Mouse (Mus musculus) lung, adult 2 months (tissue): ENCODE data around the gene Dlg1. TPM values are rescaled to one million over a fixed set of nuclear protein-coding genes. Genes with fewer than 3 reads are reported as not detected.
A peak's percentile ranks its signal among the peaks of the same experiment; 100 is the strongest.

Experiments
- DNase-seq: peaks from one replicate; pipeline ENCODE4 v3.0.0; 2022
- H3K4me1 ChIP-seq: fragments of 200-500 bp; 2 replicates; pipeline ENCODE4 v1.6.1; 2011; ENCODE audit warnings: low read length; ENCODE audit not compliant: control insufficient read depth, insufficient read depth
- H3K4me3 ChIP-seq: fragments of 200-500 bp; replicated peaks from 2 replicates; pipeline ENCODE3; 2011; ENCODE audit warnings: low read depth, mild to moderate bottlenecking, control low read depth, low read length; ENCODE audit errors: extremely low read depth
- CTCF ChIP-seq: fragments of 200-500 bp; IDR thresholded peaks from 2 replicates; pipeline ENCODE4 v1.5.1; 2011; ENCODE audit warnings: mild to moderate bottlenecking, low read length, control low read depth; ENCODE audit not compliant: insufficient read depth
- POLR2A ChIP-seq: fragments of 200-500 bp; IDR thresholded peaks from 2 replicates; pipeline ENCODE4 v1.6.1; 2011; ENCODE audit warnings: low read depth, mild to moderate bottlenecking, control low read depth, low read length, borderline replicate concordance; ENCODE audit errors: extremely low read depth
- WGBS: fragments of 180-500 bp; shearing (Covaris S2); methylation state at CpG from one replicate; pipeline ENCODE4 v1.1.7; 2018; 5-methylcytosine and 5-hydroxymethylcytosine counted together
- polyA plus RNA-seq: library from polyadenylated mRNA; depleted of rRNA; stranded (reverse); fragments of >200 nt; gene quantifications from 2 replicates; pipeline ENCODE4 v1.2.3, GENCODE M21; 2012

Gene Dlg1
- polyA plus RNA-seq, 1 experiment, result 22.0 TPM

DNA sequence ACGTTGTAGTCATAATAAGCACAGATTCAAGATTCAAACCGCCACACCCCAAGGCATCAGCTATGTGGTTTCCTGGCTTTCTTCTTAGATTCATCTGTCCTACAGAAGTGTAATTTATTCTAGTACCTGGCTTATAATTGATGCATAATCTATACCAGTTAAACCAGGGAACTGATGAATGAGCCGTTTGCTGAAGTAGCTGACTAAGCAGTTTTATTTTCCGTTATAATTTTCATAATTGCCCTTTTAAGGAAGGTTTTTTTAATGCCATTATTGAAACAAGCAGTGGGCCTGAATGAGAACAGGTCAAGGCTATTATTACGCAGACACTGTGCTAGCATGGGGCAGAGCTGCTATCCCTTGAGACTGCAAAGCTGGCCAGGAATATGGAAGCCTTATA lies 9.6 kb upstream of the Dlg1 start:
- DNase-seq, result no peak
- Histone ChIP-seq H3K4me3 (no peak overlapping the region), H3K4me1 (no peaks in the 10 kb centered on the region)
- 84% methylated on average over 5 of the region's 5 CpGs for WGBS
- TF ChIP-seq POLR2A, result no peak
- no peak for TF ChIP-seq CTCF

DNA sequence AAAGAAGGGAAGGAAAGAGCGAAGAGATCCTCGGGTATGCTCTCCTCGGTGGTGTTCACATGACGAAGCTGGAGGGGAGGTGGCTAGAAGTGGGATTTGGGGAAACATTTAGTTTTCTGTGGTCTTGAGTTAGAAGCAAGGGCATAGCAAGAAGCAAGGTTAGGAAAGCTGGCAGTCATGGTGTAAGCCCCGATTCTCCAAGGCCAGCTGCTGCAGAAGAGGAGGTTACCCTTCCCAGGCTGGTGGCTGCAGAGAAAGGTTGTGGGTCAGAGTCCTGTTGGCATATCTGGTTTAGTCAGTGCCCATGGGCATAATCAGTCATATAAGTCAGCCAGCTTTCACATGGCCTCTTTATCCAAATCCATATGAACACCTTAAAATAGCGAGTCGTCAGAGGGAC lies 9.2 kb upstream of the Dlg1 start:
- no peak overlapping the region for H3K4me3 ChIP-seq
- TF ChIP-seq POLR2A (no peak), CTCF (no peak)

DNA sequence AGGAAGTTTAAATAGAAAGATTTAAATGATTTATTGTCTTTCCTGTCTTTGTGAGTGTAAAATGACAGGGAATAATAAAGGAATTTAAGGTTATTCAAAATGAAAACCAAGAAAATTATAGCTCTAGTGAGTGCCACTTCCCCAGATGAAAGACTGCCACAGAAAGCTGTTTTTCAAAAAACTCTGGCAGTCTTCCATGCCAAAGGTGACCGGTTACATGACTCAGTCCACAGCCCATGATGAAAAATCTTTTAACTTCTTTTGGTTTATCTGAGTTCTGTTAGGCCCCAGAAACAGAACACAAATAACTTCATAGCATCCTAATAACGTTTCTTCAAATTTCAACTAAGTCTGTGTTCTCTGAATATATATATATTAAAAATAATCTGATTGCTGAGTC lies 7.7 kb upstream of the Dlg1 start:
- no peak for DNase-seq
- no peak for TF ChIP-seq POLR2A
- TF ChIP-seq CTCF, result no peak
- WGBS, result 62% methylated on average over 2 of the region's 2 CpGs
- no peaks in the 10 kb centered on the region for H3K4me1 ChIP-seq
- H3K4me3 ChIP-seq, result no peak overlapping the region

More for the DNA sequence above, 9.2 kb upstream of the Dlg1 start:
- 87% methylated on average over 7 of the region's 7 CpGs for WGBS
- no peaks in the 10 kb centered on the region for H3K4me1 ChIP-seq
- DNase-seq, result no peak

DNA sequence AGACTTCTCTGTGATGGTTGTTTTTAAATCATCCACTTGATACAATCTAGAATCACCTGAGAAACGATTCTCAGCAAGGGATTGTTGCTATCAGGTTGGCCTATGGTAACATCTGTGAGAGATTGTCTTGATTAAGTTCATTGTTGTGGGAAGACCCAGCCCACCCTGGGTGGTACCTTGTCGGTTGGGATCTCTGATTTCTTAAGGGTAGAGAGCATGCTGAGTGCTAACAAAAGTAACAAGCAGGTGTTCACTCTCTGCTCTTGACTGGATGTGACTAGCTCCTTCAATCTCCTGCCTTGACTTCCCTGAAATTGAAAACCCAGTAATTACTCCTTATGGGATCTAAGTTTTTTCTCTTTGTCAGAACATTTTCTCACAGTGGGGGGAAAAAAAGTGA lies 5.7 kb upstream of the Dlg1 start:
- no peak overlapping the region for H3K4me3 ChIP-seq
- no peak for TF ChIP-seq CTCF
- no peak for TF ChIP-seq POLR2A
- 20% methylated on average over 2 of the region's 2 CpGs for WGBS

DNA sequence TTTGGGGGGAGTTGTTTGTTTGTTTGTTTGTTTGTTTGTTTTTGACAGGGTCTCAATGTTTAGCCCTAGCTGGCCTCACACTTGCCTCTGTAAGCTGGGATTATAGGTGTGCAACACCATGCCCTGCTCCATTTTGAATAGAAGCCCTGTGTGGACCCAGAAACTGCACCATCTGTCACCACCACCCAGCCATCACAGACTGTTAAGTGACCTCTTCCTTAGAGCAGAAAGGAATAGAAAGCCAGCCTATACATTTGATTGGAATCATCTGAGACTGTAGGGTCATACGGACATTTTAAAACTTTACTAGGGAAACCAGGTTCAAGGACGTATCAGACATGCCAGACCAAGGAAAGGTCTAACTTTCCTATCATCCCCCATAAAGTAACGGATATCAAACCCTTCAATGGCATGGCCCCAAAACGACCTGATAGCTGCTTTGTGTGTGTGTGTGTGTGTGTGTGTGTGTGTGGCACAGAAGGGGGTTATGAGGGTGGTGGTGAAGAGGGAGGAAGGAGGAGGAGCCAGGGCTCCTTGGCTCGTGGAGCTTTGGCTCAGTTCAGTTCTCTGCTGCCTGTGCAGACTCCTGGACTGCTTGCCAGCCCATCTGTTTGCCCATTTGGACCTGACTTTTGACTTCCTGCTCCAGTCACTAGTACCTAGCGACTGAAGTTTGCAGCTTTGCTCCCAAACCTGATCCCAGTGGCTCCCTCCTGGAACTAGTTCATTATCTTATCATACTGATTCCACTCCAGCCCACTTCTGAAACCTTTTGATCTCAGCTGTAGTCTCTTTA lies 4.5 kb upstream of the Dlg1 start:
- no peak for DNase-seq
- TF ChIP-seq POLR2A (no peak), CTCF (no peak)
- Histone ChIP-seq H3K4me1 (no peaks in the 10 kb centered on the region), H3K4me3 (no peak overlapping the region)
- WGBS, result 52% methylated on average over 6 of the region's 6 CpGs

More for the DNA sequence above, 5.7 kb upstream of the Dlg1 start:
- no peaks in the 10 kb centered on the region for H3K4me1 ChIP-seq
- DNase-seq, result no peak

DNA sequence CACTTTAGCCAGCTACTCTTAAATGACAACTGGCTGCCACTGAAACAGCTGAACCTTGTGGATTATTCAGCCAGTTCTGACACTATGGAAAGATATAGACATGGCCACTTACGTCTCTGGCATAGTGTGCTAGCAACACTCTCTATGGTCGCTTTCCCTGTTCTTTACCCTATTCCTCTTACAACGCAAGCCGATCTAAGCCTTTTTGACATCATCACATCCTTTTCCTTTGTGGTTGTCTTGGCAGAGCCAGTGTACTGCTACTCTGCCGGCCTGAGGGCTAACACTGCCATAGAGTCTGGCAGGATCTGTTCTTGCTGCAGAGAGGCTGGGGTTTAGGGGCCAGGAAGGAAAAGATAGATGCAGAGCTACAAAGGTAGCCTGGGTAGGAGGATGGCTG lies 3.8 kb upstream of the Dlg1 start:
- TF ChIP-seq CTCF (no peak), POLR2A (no peak)
- 43% methylated on average over 5 of the region's 5 CpGs for WGBS
- DNase-seq, result no peak
- Histone ChIP-seq H3K4me3 (no peak overlapping the region), H3K4me1 (no peaks in the 10 kb centered on the region)

DNA sequence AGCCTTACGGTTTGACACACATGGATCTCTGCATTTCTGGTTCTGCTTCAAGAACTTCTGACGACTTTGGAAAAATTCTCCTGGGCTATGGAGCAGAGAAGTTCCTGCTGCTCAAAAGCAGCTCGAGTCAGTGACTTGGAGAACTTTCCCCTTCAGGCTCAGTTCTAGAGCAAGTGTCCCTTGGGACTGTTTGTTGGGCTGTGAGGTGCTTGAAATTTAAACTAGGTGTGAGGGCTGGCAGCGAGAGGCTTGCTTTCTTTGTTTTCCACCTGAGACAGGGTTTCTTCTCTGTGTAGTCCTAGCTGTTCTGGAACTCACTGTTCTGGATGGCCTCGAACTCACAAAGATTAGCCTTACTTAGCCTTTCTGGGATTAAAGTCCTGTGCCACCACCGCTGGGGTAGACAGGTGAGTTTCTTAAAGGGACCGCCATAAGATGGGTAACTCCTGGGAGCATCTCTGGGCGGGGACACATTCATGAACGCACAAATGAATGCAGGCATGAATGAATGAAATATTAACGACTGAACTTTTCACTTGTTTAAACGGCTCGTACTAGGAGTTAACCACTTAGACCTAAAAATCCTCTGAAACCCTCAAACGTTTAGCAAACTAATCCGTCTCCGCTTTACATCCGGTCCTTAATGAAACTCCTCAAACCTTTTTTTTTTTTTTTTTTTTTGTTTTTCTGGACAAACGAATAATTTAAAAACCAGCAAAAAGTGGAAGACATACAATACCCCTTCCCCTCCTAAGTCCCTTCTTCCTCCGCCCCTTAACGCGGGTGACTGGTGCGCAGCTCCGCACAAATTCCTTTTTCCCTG lies 476 bp upstream of the Dlg1 start:
- WGBS, result 16% methylated on average over 22 of the region's 22 CpGs
- DNase-seq, result no peak
- no peaks in the 10 kb centered on the region for H3K4me1 ChIP-seq
- peak overlapping the region; percentile 82 for H3K4me3 ChIP-seq
- TF ChIP-seq CTCF (no peak), POLR2A (no peak)

DNA sequence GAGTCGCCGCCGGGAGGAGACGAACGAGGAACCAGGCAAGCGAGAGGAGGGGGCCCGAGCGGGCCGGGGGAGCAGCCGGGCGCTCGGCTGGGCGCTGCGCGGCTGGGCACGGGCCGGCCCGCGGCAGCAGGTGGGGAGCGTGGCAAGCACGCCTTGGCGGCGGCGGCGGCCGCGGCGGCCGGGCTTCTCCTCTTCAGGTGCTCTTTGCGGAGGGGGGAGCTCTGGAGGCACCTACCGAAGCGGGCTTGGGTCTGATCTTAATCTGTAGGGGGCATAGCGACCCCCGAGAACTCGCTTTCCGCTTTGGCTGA lies 999 bp downstream of the Dlg1 start:
- Histone ChIP-seq H3K4me1 (no peaks in the 10 kb centered on the region), H3K4me3 (peak overlapping the region; percentile 82)
- no peak for TF ChIP-seq POLR2A
- no peak for TF ChIP-seq CTCF
- no peak for DNase-seq
- 1% methylated on average over 35 of the region's 36 CpGs for WGBS

DNA sequence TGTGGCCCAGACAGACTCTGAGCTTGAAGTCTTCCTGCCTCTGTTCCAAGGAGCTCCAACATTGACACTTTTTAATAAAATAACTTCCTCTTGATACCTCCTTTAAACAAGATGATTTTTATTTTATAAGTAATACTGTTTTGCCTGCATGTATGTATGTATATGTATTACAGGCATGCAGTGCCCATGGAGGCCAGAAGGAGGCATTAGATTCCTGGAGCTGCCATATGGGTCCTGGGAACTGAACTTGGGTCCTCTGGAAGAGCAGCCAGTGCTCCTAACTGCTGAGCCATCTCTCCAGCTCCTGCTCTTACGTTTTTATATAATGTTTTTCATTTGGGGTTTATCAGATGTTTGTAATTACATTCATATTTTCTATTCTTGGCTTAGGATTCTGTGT lies 9.0 kb downstream of the Dlg1 start:
- no peak overlapping the region for H3K4me3 ChIP-seq
- TF ChIP-seq POLR2A, result no peak
- TF ChIP-seq CTCF, result no peak
- DNase-seq, result no peak
- 71% methylated on average over 1 of the region's 1 CpGs for WGBS
- no peaks in the 10 kb centered on the region; the same call in 1 of the 2 replicates for H3K4me1 ChIP-seq

DNA sequence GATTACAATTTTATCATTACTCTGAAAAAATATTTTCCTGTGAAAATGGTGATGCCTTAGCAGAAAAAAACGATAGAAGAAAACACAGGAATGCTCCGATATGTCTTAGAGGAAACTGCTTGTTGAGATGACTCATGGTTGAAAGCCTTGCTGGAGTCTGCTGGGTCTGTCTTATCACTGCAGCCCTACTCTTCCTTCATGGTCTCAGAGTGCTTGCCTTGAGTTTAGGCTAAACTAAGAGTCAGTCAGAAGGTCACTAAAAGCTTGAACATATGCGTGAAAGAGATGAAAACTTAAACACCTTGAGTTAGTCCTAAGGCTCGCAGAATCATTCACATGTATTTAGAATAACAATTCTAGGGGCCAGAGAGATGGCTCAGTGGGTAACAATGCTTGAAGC lies 14.2 kb downstream of the Dlg1 start:
- no peak for DNase-seq
- no peak for TF ChIP-seq CTCF
- TF ChIP-seq POLR2A, result no peak
- Histone ChIP-seq H3K4me3 (no peak overlapping the region), H3K4me1 (no peaks in the 10 kb centered on the region)
- 73% methylated on average over 4 of the region's 4 CpGs for WGBS
